Mouse (Mus musculus) kidney, adult 18-20 months (tissue): ENCODE data around the gene Ap2a1.

ENCODE experiments used
- DNase-seq: peaks from one replicate; pipeline ENCODE4 v3.0.0; 2021

The Ap2a1 gene

DNA sequence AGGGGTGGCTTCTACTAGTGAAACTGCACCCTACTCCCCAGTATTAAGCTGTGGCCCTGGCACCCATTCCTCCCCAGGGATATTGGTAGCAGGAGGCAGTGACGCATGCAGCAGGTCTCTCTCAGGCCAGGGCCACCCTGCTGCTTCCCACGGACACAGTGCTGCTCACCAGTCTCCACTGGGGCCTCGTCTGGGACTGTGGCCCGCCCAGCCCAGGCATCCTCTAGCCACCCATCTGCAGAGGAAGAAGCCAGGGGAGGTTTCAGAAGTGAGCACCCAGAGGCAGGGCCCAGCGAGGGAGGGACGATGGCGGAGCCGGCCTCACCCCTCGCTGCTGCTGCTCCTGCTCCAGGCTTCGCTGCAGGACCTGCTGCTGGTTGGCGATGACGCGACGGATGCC lies 66.1 kb downstream of the Ap2a1 start:
- DNase-seq = no peak

DNA sequence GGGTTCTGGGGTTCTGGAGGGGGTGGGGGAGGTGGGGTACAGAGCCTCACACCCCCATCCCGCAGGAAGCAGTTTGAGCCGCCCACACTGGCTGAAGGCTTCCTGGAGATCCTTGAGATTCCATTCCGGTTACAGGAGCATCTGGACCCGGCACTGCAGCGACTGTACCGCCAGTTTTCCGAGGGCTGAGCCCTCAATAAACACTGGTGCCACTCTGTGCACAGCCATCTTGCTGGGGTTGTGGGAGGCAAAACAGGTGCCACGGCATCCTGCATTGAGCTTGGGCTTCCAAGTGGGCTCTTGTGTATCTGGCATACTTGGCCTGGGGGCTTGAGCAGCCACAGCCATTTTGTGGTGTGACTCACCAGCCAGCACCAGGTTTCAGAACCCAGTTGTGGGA lies 66.9 kb downstream of the Ap2a1 start:
- no peak for DNase-seq

- no peak for DNase-seq
These were observed 67.9 kb downstream of the Ap2a1 start for GRCm38 (mm10) chr7:44861429-44861816.

DNA sequence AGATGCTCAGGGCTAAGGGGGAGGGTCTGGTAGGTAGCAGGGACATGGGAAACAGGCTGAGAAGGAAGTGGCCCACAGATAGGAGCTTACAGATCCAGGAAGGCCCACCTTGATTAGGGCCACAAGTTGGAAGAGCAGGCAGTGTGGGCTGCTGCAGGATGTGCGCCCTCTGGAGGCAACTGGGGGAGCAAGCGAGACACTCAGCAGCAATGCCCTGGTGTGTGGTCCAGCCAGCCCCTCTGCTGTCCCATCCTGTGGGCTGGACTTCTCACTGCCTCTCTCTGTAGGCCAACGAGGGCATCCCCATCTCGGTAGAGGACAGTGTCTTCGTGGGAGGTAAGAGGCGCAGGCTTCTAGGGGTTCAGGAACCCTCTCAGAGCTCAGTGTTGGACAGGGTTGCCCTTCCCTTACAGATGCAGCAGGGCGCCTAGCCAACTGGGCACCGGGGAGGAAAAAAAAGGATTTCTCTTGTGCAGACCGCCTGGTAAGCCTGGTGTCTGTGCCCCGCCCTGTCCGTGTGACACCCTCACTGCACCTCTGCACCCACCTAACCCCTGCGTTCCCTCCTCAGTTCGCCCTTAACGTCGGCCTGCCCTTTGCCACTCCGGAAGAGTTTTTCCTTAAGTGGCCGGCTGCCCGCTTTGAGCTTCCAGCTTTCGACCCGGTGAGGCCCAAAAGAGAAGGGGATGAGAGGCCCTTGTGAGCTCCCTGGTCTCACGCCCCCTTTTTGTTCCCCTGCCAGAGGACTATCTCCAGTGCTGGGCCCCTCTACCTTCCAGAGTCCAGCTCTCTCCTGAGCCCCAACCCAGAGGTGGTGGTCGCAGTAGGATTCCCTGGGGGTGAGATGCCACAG lies 68.5 kb downstream of the Ap2a1 start:
- peak; percentile 73 for DNase-seq

DNA sequence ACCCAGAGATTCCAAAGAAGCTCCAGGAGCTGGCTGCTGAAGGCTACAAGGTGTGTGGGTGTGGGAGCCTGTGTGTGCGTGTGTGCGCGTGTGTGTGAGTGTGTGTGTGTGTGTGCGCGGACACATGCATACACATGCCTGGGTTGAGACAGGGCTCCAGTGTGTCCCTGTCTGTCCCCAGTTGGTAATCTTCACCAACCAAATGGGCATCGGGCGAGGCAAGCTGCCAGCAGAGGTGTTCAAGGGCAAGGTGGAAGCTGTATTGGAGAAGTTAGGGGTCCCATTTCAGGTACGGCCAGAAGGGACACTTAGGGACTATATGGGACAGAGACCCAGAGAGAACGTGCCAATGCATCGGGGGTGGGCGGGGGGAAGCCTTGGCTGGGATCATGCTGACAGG lies 69.4 kb downstream of the Ap2a1 start:
- no peak for DNase-seq

- DNase-seq = peak; percentile 42
These were observed 71.4 kb downstream of the Ap2a1 start for GRCm38 (mm10) chr7:44857905-44858304.

DNA sequence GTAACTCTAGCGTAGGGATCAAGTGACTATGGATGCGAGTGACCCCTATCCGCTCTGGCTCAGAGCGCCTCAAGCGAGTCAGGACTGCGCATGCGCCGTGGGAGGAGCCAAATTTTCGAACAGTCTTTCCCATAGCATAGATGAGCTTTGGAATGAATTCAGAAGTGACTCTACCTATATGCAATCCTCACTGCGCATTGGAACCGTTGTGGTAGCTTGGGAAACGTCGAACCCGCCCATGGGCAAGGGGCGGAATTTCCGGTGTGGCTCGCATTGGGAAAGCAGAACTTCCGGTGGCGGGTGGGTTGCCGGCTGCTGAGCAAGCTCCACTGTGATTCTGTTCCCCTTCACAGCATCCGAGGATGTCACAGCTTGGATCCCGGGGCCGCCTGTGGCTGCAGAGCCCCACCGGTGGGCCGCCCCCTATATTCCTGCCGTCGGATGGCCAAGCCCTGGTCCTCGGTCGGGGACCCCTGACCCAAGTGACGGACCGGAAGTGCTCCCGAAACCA lies 72.2 kb downstream of the Ap2a1 start, which contains the start of gene Pnkp:
TSS of gene Pnkp (plus strand) at position 98 of the 511 bp plus-strand sequence.
- peak; percentile 87 for DNase-seq

GRCm38 (mm10) chr7:44856265-44856916 lies 72.9 kb downstream of the Ap2a1 start:
- DNase-seq = no peak

DNA sequence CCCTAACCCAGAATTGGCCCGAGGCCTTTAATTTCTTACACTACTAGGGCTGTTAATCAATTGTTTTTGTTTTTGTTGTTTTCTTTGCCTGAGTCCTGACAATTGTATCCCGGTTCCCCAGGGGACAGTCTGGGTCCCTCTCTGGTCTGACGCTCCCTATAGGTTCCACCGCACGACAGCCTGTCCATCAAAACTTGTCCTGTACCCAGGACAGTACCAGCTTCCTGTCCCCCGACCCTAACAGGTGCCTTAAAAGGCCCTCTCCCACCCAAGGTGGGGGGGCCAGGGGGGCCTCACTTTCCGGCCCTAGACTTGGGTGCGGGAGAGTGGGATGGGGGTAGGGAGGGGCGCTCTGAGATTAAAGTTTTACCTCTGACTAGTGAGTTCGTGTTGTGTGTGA lies 74.3 kb downstream of the Ap2a1 start:
- no peak for DNase-seq

GRCm38 (mm10) chr7:44854356-44855031 lies 74.8 kb downstream of the Ap2a1 start:
- DNase-seq = peak; percentile 95

DNA sequence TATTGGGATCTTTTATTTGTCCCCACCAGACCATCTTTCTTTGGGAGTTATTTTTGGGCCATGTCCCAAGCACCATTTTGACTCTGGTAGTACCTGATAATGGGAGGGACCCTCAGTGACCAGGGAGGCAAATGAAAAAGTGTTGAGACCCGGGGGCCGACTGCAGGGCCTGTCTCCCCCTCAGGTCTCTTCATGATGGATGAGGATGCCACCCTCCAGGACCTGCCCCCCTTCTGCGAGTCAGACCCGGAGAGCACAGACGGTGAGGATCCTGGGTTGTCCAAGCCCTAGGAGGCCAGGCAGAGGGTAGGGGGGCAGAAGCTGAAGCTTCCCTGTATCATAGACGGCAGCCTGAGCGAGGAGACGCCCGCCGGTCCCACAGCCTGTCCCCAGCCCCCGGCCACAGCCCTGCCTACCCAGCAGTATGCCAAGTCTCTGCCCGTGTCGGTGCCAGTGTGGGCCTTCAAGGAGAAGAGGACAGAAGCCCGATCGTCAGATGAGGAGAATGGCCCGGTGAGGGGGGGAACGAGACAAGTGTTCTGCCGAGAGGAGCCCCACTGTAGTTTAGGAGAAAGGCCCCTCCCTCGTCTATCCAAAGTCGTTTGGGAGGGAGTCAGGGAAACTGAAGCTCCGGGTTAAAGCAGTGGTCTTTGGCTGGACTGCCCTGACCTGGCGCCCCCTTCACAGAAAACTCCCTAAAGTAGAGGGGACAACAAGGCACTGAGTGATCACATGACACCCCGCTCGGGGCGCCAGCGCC lies 75.5 kb downstream of the Ap2a1 start:
- DNase-seq = no peak

GRCm38 (mm10) chr7:44853065-44853464 lies 76.2 kb downstream of the Ap2a1 start:
- no peak for DNase-seq

GRCm38 (mm10) chr7:44852259-44853027 lies 76.9 kb downstream of the Ap2a1 start:
- no peak for DNase-seq

- no peak for DNase-seq
These were observed 77.6 kb downstream of the Ap2a1 start for GRCm38 (mm10) chr7:44851625-44852234.

GRCm38 (mm10) chr7:44850789-44851624 lies 78.3 kb downstream of the Ap2a1 start:
- no peak for DNase-seq
